Mouse (Mus musculus): ENCODE results near the gene Elf1.
"Not testable (repeated sequence)": the region's sequence is repeated elsewhere in the genome, so short reads cannot be mapped to it uniquely, and the experiment has no call there.

Elf1 gene

GRCm38 (mm10) chr14:79521056-79521455 is 40.1 kb downstream of the Elf1 start:
- DNase-seq (ENCODE audit: low read depth, low spot score): no peak

GRCm38 (mm10) chr14:79521471-79522117 is 40.6 kb downstream of the Elf1 start:
- DNase-seq (ENCODE audit: low read depth, low spot score): no peak

- DNase-seq (ENCODE audit: low read depth, low spot score): no peak
These were observed 41.4 kb downstream of the Elf1 start for GRCm38 (mm10) chr14:79522387-79522786.

- not testable (repeated sequence) for DNase-seq (ENCODE audit: low read depth, low spot score)
These were observed 45.1 kb downstream of the Elf1 start for GRCm38 (mm10) chr14:79526106-79526505.

- DNase-seq (ENCODE audit: low read depth, low spot score): no peak
These were observed 46.7 kb downstream of the Elf1 start for GRCm38 (mm10) chr14:79527704-79528103.

GRCm38 (mm10) chr14:79529581-79530554 is 48.9 kb downstream of the Elf1 start:
- DNase-seq (ENCODE audit: low read depth, low spot score): no peak

- no peak for DNase-seq (ENCODE audit: low read depth, low spot score)
These were observed 49.8 kb downstream of the Elf1 start for GRCm38 (mm10) chr14:79530761-79531160.

- no peak for DNase-seq (ENCODE audit: low read depth, low spot score)
These were observed 51.2 kb downstream of the Elf1 start for GRCm38 (mm10) chr14:79532036-79532776.

- DNase-seq (ENCODE audit: low read depth, low spot score): no peak
These were observed 52.4 kb downstream of the Elf1 start for GRCm38 (mm10) chr14:79533350-79533749.

GRCm38 (mm10) chr14:79534206-79534605 is 53.2 kb downstream of the Elf1 start:
- no peak for DNase-seq (ENCODE audit: low read depth, low spot score)

GRCm38 (mm10) chr14:79534656-79535055 is 53.7 kb downstream of the Elf1 start:
- not testable (repeated sequence) for DNase-seq (ENCODE audit: low read depth, low spot score)

- no peak for DNase-seq (ENCODE audit: low read depth, low spot score)
These were observed 54.3 kb downstream of the Elf1 start for GRCm38 (mm10) chr14:79535318-79535717.

- DNase-seq (ENCODE audit: low read depth, low spot score): no peak
These were observed 55.0 kb downstream of the Elf1 start for GRCm38 (mm10) chr14:79536011-79536410.

- no peak for DNase-seq (ENCODE audit: low read depth, low spot score)
These were observed 55.8 kb downstream of the Elf1 start for GRCm38 (mm10) chr14:79536837-79537236.

- no peak for DNase-seq (ENCODE audit: low read depth, low spot score)
These were observed 56.5 kb downstream of the Elf1 start for GRCm38 (mm10) chr14:79537463-79537862.

- DNase-seq (ENCODE audit: low read depth, low spot score): no peak
These were observed 56.9 kb downstream of the Elf1 start for GRCm38 (mm10) chr14:79537921-79538320.

GRCm38 (mm10) chr14:79541606-79542005 is 60.6 kb downstream of the Elf1 start:
- DNase-seq (ENCODE audit: low read depth, low spot score): no peak

GRCm38 (mm10) chr14:79549343-79549742 is 68.3 kb downstream of the Elf1 start:
- no peak for DNase-seq (ENCODE audit: low read depth, low spot score)

- no peak for DNase-seq (ENCODE audit: low read depth, low spot score)
These were observed 70.9 kb downstream of the Elf1 start for GRCm38 (mm10) chr14:79551929-79552328.

- DNase-seq (ENCODE audit: low read depth, low spot score): no peak
These were observed 71.9 kb downstream of the Elf1 start for GRCm38 (mm10) chr14:79552854-79553253.

GRCm38 (mm10) chr14:79557796-79558195 is 76.8 kb downstream of the Elf1 start:
- DNase-seq (ENCODE audit: low read depth, low spot score): no peak

GRCm38 (mm10) chr14:79562745-79563144 is 81.8 kb downstream of the Elf1 start:
- DNase-seq (ENCODE audit: low read depth, low spot score): no peak

Measured in embryo, embryonic 11.5 days (tissue).